Mouse (Mus musculus) G1E (cell line): ENCODE results near the gene Gse1. TPM values are rescaled to one million over a fixed set of nuclear protein-coding genes. Genes with fewer than 3 reads are reported as not detected.

Experiments used
- ATAC-seq: 2 replicates; pipeline ENCODE4 v1.8.0; 2016; ENCODE audit warnings: mild to moderate bottlenecking; ENCODE audit not compliant: insufficient number of reproducible peaks, poor library complexity, low FRiP score, severe bottlenecking; ENCODE audit errors: extremely low read depth
- DNase-seq: peaks from one replicate; pipeline ENCODE4 v3.0.0; 2012; ENCODE audit warnings: low spot score
- H3K27me3 ChIP-seq: 2 replicates; pipeline ENCODE4 v1.6.1; 2012; ENCODE audit warnings: mild to moderate bottlenecking, low read length, inconsistent platforms; ENCODE audit not compliant: insufficient read depth
- H3K36me3 ChIP-seq: replicated peaks from 2 replicates; pipeline ENCODE3; 2012; ENCODE audit warnings: mild to moderate bottlenecking, inconsistent platforms
- H3K4me1 ChIP-seq: 2 replicates; pipeline ENCODE4 v1.6.1; 2012; ENCODE audit warnings: low read depth, low read length, inconsistent platforms, mixed read lengths; ENCODE audit not compliant: insufficient read depth
- H3K4me3 ChIP-seq: 2 replicates; pipeline ENCODE4 v1.5.1; 2012; ENCODE audit warnings: low read depth, mild to moderate bottlenecking, inconsistent platforms, low read length, moderate library complexity, mixed read lengths
- H3K9me3 ChIP-seq: replicated peaks from 2 replicates; pipeline ENCODE4 v1.6.1; 2012; ENCODE audit warnings: inconsistent platforms
- CTCF ChIP-seq: IDR thresholded peaks from 2 replicates; pipeline ENCODE4 v1.5.1; 2012; ENCODE audit warnings: low read depth, low read length, inconsistent platforms, mixed read lengths
- GATA1 ChIP-seq: IDR thresholded peaks from 2 replicates; pipeline ENCODE4 v1.6.1; 2012; ENCODE audit warnings: borderline replicate concordance, low read length, inconsistent platforms, mixed read lengths
- GATA2 ChIP-seq: IDR thresholded peaks from 2 replicates; pipeline ENCODE4 v1.6.1; 2012; ENCODE audit warnings: low read depth, low read length, inconsistent platforms, borderline replicate concordance
- POLR2AphosphoS5 ChIP-seq: IDR thresholded peaks from 2 replicates; pipeline ENCODE4 v1.6.1; 2012; ENCODE audit warnings: low read depth, low read length, inconsistent platforms; ENCODE audit not compliant: insufficient replicate concordance
- TAL1 ChIP-seq: conservative IDR thresholded peaks from 2 replicates; pipeline ENCODE4 v1.6.1; 2012; ENCODE audit warnings: low read depth, low read length, inconsistent platforms, mixed read lengths
- polyA plus RNA-seq: library from polyadenylated mRNA; stranded (reverse); fragments of >175 nt; gene quantifications from 2 replicates; pipeline ENCODE4 v1.2.3, GENCODE M21; 2012
- total RNA-seq, 2 experiments: library from RNA; stranded (forward) in 1 of 2; stranded (reverse) in 1 of 2; fragments of 200-1000 nt in 1 of 2; fragments of >200 nt in 1 of 2; fragmentation: Nextera tagmentation in 1 of 2; gene quantifications; 2 replicates each; pipeline ENCODE4 v1.2.3; 2014 to 2017

Gene Gse1
- total and polyA plus RNA-seq, 3 experiments = 6.3 to 106 (median 48.4) TPM

GRCm38 (mm10) chr8:120532517-120533215 lies 304.4 kb downstream of the Gse1 start:
- DNase-seq (peak; percentile 67), ATAC-seq (no peak)
- Histone ChIP-seq H3K4me1 (peaks cover 88% of the 10 kb centered on the region), H3K27me3 (peaks cover 72% of the 10 kb centered on the region), H3K9me3 (no peaks in the 10 kb centered on the region), H3K4me3 (peak overlapping the region; percentile 42; the same call in 1 of the 2 replicates), H3K36me3 (peaks cover 25% of the 10 kb centered on the region)
- no peak for TF ChIP-seq TAL1
- TF ChIP-seq CTCF = no peak
- TF ChIP-seq POLR2AphosphoS5 = no peak
- TF ChIP-seq GATA2 = no peak
- no peak for TF ChIP-seq GATA1

GRCm38 (mm10) chr8:120533380-120533779 lies 305.1 kb downstream of the Gse1 start:
- DNase-seq (no peak), ATAC-seq (no peak)
- Histone ChIP-seq H3K36me3 (peaks cover 22% of the 10 kb centered on the region), H3K4me3 (no peak overlapping the region), H3K27me3 (peaks cover 71% of the 10 kb centered on the region), H3K9me3 (no peaks in the 10 kb centered on the region), H3K4me1 (peaks cover 87% of the 10 kb centered on the region)
- no peak for TF ChIP-seq GATA2
- no peak for TF ChIP-seq CTCF
- TF ChIP-seq GATA1 = no peak
- TF ChIP-seq POLR2AphosphoS5 = no peak
- no peak for TF ChIP-seq TAL1

- Histone ChIP-seq H3K4me3 (no peak overlapping the region), H3K4me1 (peaks cover 88% of the 10 kb centered on the region), H3K36me3 (peaks cover 22% of the 10 kb centered on the region), H3K27me3 (peaks cover 75% of the 10 kb centered on the region), H3K9me3 (no peaks in the 10 kb centered on the region)
- no peak for TF ChIP-seq GATA1
- TF ChIP-seq GATA2 = no peak
- TF ChIP-seq TAL1 = no peak
- ATAC-seq (no peak), DNase-seq (no peak)
Measured at GRCm38 (mm10) chr8:120534080-120534479, 305.8 kb downstream of the Gse1 start.

- H3K27me3 ChIP-seq = peaks cover 78% of the 10 kb centered on the region
- H3K4me1 ChIP-seq = peaks cover 88% of the 10 kb centered on the region
- ATAC-seq = peak; percentile 46
- H3K9me3 ChIP-seq = no peaks in the 10 kb centered on the region
- no peak overlapping the region for H3K4me3 ChIP-seq
- TF ChIP-seq CTCF (peak; percentile 99), GATA2 (no peak), POLR2AphosphoS5 (no peak)
- H3K36me3 ChIP-seq = peaks cover 22% of the 10 kb centered on the region
- peak; percentile 81 for DNase-seq
Measured at GRCm38 (mm10) chr8:120534504-120535368, 306.5 kb downstream of the Gse1 start.

GRCm38 (mm10) chr8:120535452-120536305 lies 307.4 kb downstream of the Gse1 start:
- peak; percentile 49 for DNase-seq

More at GRCm38 (mm10) chr8:120535452-120536305, 307.4 kb downstream of the Gse1 start:
- peaks cover 24% of the 10 kb centered on the region for H3K36me3 ChIP-seq
- no peaks in the 10 kb centered on the region for H3K9me3 ChIP-seq
- H3K27me3 ChIP-seq = peaks cover 88% of the 10 kb centered on the region
- H3K4me3 ChIP-seq = peak overlapping the region; percentile 71
- H3K4me1 ChIP-seq = peaks cover 94% of the 10 kb centered on the region
- no peak for ATAC-seq
- TF ChIP-seq TAL1 (no peak), CTCF (no peak), GATA2 (no peak), GATA1 (no peak), POLR2AphosphoS5 (no peak)
